Mouse (Mus musculus) limb, embryonic 11.5 days (tissue): ENCODE measurements around the gene Clasrp. TPM values are rescaled to one million over a fixed set of nuclear protein-coding genes. Genes with fewer than 3 reads are reported as not detected.

Experiments
- ATAC-seq: fragments of 200-750 bp; cut with Nextera tagmentation; 2 replicates; pipeline ENCODE4 v1.8.0; 2017; ENCODE audit warnings: low read depth; ENCODE audit not compliant: insufficient number of reproducible peaks, low FRiP score, low TSS enrichment
- DNase-seq: peaks from one replicate; pipeline ENCODE4 v3.0.0-alpha.2; 2015; ENCODE audit warnings: low spot score
- H3K27ac ChIP-seq: fragments of 300-500 bp; sonication (generic); replicated peaks from 2 replicates; pipeline ENCODE4 v1.5.1; 2014; ENCODE audit warnings: low read depth, mild to moderate bottlenecking, low read length
- H3K27me3 ChIP-seq: fragments of 300-500 bp; sonication (generic); 2 replicates; pipeline ENCODE4 v1.6.1; 2014; ENCODE audit warnings: mild to moderate bottlenecking, low read length, mixed read lengths; ENCODE audit not compliant: control insufficient read depth, insufficient read depth
- H3K36me3 ChIP-seq: fragments of 300-500 bp; sonication (generic); 2 replicates; pipeline ENCODE4 v1.6.1; 2014; ENCODE audit warnings: mild to moderate bottlenecking, low read length, moderate library complexity, mixed read lengths; ENCODE audit not compliant: control insufficient read depth, insufficient read depth
- H3K4me1 ChIP-seq: fragments of 300-500 bp; sonication (generic); 2 replicates; pipeline ENCODE4 v1.6.1; 2014; ENCODE audit warnings: low read length, mixed read lengths; ENCODE audit not compliant: control insufficient read depth, insufficient read depth
- H3K4me2 ChIP-seq: fragments of 300-500 bp; sonication (generic); 2 replicates; pipeline ENCODE4 v1.6.1; 2014; ENCODE audit warnings: low read depth, mild to moderate bottlenecking, moderate library complexity; ENCODE audit not compliant: severe bottlenecking
- H3K4me3 ChIP-seq: fragments of 300-500 bp; sonication (generic); 2 replicates; pipeline ENCODE4 v1.5.1; 2014; ENCODE audit warnings: low read depth, low read length
- H3K9ac ChIP-seq: fragments of 300-500 bp; sonication (generic); 2 replicates; pipeline ENCODE4 v1.6.1; 2014; ENCODE audit warnings: mild to moderate bottlenecking, low read length
- H3K9me3 ChIP-seq: fragments of 300-500 bp; sonication (generic); 2 replicates; pipeline ENCODE4 v1.6.1; 2016; ENCODE audit warnings: low read length; ENCODE audit not compliant: control insufficient read depth
- WGBS: fragments of 180-500 bp; shearing (Covaris S2); extraction: QIAGEN DNeasy Blood & Tissue Kit; methylation state at CpG from one replicate; pipeline ENCODE4 v1.1.7; 2014; 5-methylcytosine and 5-hydroxymethylcytosine counted together
- polyA plus RNA-seq: library from polyadenylated mRNA; unstranded; fragments of >200 nt; fragmentation: Nextera tagmentation; extraction: Ambion mirVana; gene quantifications from 2 replicates; pipeline ENCODE4 v1.2.1, GENCODE M21; 2014

Gene Clasrp
- polyA plus RNA-seq, 1 experiment from 2014 or later, result 55.9 TPM

- no peaks in the 10 kb centered on the region for H3K9me3 ChIP-seq
- no peak overlapping the region for H3K27ac ChIP-seq
- 56% methylated on average over 6 of the region's 6 CpGs for WGBS
- H3K4me1 ChIP-seq, result 0 out of 2 replicates have a peak, but pooled peaks cover 3% of the 10 kb centered on the region
- no peak overlapping the region for H3K9ac ChIP-seq
- H3K4me3 ChIP-seq, result no peak overlapping the region
- no peaks in the 10 kb centered on the region; the same call in none of the 2 replicates for H3K36me3 ChIP-seq
- DNase-seq (peak; percentile 44), ATAC-seq (no peak)
- H3K4me2 ChIP-seq, result no peak overlapping the region
- H3K27me3 ChIP-seq, result no peaks in the 10 kb centered on the region
These were observed 60.7 kb downstream of the Clasrp start for GRCm38 (mm10) chr7:19543584-19543983.

- ATAC-seq, result no peak; the same call in 1 of the 2 replicates
- DNase-seq, result no peak
- Histone ChIP-seq H3K27me3 (no peaks in the 10 kb centered on the region), H3K4me2 (no peak overlapping the region), H3K9ac (no peak overlapping the region), H3K36me3 (no peaks in the 10 kb centered on the region; the same call in none of the 2 replicates), H3K9me3 (no peaks in the 10 kb centered on the region), H3K4me3 (no peak overlapping the region), H3K27ac (no peak overlapping the region), H3K4me1 (0 out of 2 replicates have a peak, but pooled peaks cover 3% of the 10 kb centered on the region)
- WGBS, result 77% methylated on average over 8 of the region's 8 CpGs
These were observed 62.1 kb downstream of the Clasrp start for GRCm38 (mm10) chr7:19542155-19542691.

- no peaks in the 10 kb centered on the region; the same call in none of the 2 replicates for H3K36me3 ChIP-seq
- no peak overlapping the region for H3K9ac ChIP-seq
- no peak for DNase-seq
- H3K27me3 ChIP-seq, result no peaks in the 10 kb centered on the region
- 0 out of 2 replicates have a peak, but pooled peaks cover 3% of the 10 kb centered on the region for H3K4me1 ChIP-seq
- 82% methylated on average over 7 of the region's 7 CpGs for WGBS
- no peak for ATAC-seq
- H3K4me3 ChIP-seq, result no peak overlapping the region
- no peak overlapping the region for H3K4me2 ChIP-seq
- no peak overlapping the region for H3K27ac ChIP-seq
- no peaks in the 10 kb centered on the region for H3K9me3 ChIP-seq
These were observed 62.6 kb downstream of the Clasrp start for GRCm38 (mm10) chr7:19541681-19542154.

- H3K4me2 ChIP-seq, result no peak overlapping the region
- H3K9ac ChIP-seq, result no peak overlapping the region
- no peaks in the 10 kb centered on the region for H3K9me3 ChIP-seq
- H3K27me3 ChIP-seq, result no peaks in the 10 kb centered on the region
- no peaks in the 10 kb centered on the region; the same call in none of the 2 replicates for H3K36me3 ChIP-seq
- H3K4me1 ChIP-seq, result 0 out of 2 replicates have a peak, but pooled peaks cover 2% of the 10 kb centered on the region
- WGBS, result 94% methylated on average over 2 of the region's 2 CpGs
- no peak for DNase-seq
- no peak overlapping the region for H3K4me3 ChIP-seq
- ATAC-seq, result no peak
- H3K27ac ChIP-seq, result no peak overlapping the region
These were observed 63.3 kb downstream of the Clasrp start for GRCm38 (mm10) chr7:19540771-19541566.

GRCm38 (mm10) chr7:19534676-19535075 lies 69.6 kb downstream of the Clasrp start:
- Histone ChIP-seq H3K27me3 (no peaks in the 10 kb centered on the region), H3K36me3 (peaks cover 40% of the 10 kb centered on the region), H3K4me3 (no peak overlapping the region), H3K27ac (no peak overlapping the region), H3K9ac (no peak overlapping the region), H3K9me3 (no peaks in the 10 kb centered on the region), H3K4me1 (0 out of 2 replicates have a peak, but pooled peaks cover 2% of the 10 kb centered on the region), H3K4me2 (no peak overlapping the region)
- DNase-seq, result no peak
- ATAC-seq, result no peak
- WGBS, result 90% methylated on average over 10 of the region's 10 CpGs

- Histone ChIP-seq H3K27me3 (no peaks in the 10 kb centered on the region), H3K4me2 (no peak overlapping the region), H3K9me3 (no peaks in the 10 kb centered on the region), H3K9ac (no peak overlapping the region), H3K36me3 (peaks cover 40% of the 10 kb centered on the region), H3K27ac (no peak overlapping the region), H3K4me1 (0 out of 2 replicates have a peak, but pooled peaks cover 2% of the 10 kb centered on the region), H3K4me3 (no peak overlapping the region)
- no peak for ATAC-seq
- no peak for DNase-seq
- WGBS, result 95% methylated on average over 14 of the region's 14 CpGs
These were observed 72.0 kb downstream of the Clasrp start for GRCm38 (mm10) chr7:19532240-19532639.

GRCm38 (mm10) chr7:19531077-19531476 lies 73.2 kb downstream of the Clasrp start:
- Histone ChIP-seq H3K9me3 (no peaks in the 10 kb centered on the region), H3K27me3 (no peaks in the 10 kb centered on the region), H3K4me3 (no peak overlapping the region), H3K27ac (no peak overlapping the region), H3K4me2 (no peak overlapping the region), H3K9ac (no peak overlapping the region), H3K36me3 (peaks cover 40% of the 10 kb centered on the region), H3K4me1 (0 out of 2 replicates have a peak, but pooled peaks cover under 1% of the 10 kb centered on the region)
- WGBS, result 63% methylated on average over 10 of the region's 10 CpGs
- DNase-seq, result no peak
- no peak for ATAC-seq
